Mouse (Mus musculus) lung, embryonic 15.5 days (tissue): ENCODE data around the gene Adamts4. TPM values are rescaled to one million over a fixed set of nuclear protein-coding genes. Genes with fewer than 3 reads are reported as not detected.

ENCODE experiments used
- ATAC-seq: fragments of 200-750 bp; cut with Nextera tagmentation; 2 replicates; pipeline ENCODE4 v1.8.0; 2017; ENCODE audit warnings: moderate number of reproducible peaks, borderline replicate concordance; ENCODE audit not compliant: low FRiP score, low TSS enrichment; ENCODE audit errors: extremely low read depth
- H3K27ac ChIP-seq: fragments of 300-500 bp; sonication (generic); 2 replicates; pipeline ENCODE4 v1.5.1; 2015; ENCODE audit warnings: moderate library complexity, mild to moderate bottlenecking, inconsistent platforms
- H3K27me3 ChIP-seq: fragments of 300-500 bp; sonication (generic); 2 replicates; pipeline ENCODE4 v1.6.1; 2015; ENCODE audit warnings: inconsistent platforms
- H3K36me3 ChIP-seq: fragments of 300-500 bp; sonication (generic); 2 replicates; pipeline ENCODE4 v1.6.1; 2015; ENCODE audit warnings: inconsistent platforms
- H3K4me1 ChIP-seq: fragments of 300-500 bp; sonication (generic); 2 replicates; pipeline ENCODE4 v1.6.1; 2015; ENCODE audit warnings: inconsistent platforms
- H3K4me2 ChIP-seq: fragments of 300-500 bp; sonication (generic); 2 replicates; pipeline ENCODE4 v1.6.1; 2015; ENCODE audit warnings: inconsistent platforms, mild to moderate bottlenecking, moderate library complexity
- H3K4me3 ChIP-seq: fragments of 300-500 bp; sonication (generic); 2 replicates; pipeline ENCODE4 v1.5.1; 2015; ENCODE audit warnings: mild to moderate bottlenecking, inconsistent platforms
- H3K9ac ChIP-seq: fragments of 300-500 bp; sonication (generic); 2 replicates; pipeline ENCODE4 v1.6.1; 2015; ENCODE audit warnings: inconsistent platforms
- H3K9me3 ChIP-seq: fragments of 300-500 bp; sonication (generic); 2 replicates; pipeline ENCODE4 v1.6.1; 2016; ENCODE audit warnings: inconsistent platforms
- WGBS: fragments of 180-500 bp; shearing (Covaris S2); methylation state at CpG from one replicate; pipeline ENCODE4 v1.1.7; 2015; 5-methylcytosine and 5-hydroxymethylcytosine counted together
- polyA plus RNA-seq: library from polyadenylated mRNA; unstranded; fragments of >200 nt; fragmentation: Nextera tagmentation; extraction: Ambion mirVana; gene quantifications from 2 replicates; pipeline ENCODE4 v1.2.1, GENCODE M21; 2015

The Adamts4 gene
- polyA plus RNA-seq, 1 experiment from 2014 or later: 9.6 TPM

GRCm38 (mm10) chr1:171274171-171274570, 23.9 kb downstream of the Adamts4 start:
- no peak for ATAC-seq
- Histone ChIP-seq H3K4me3 (no peak overlapping the region), H3K9me3 (no peaks in the 10 kb centered on the region), H3K27me3 (no peaks in the 10 kb centered on the region), H3K4me1 (peaks cover 21% of the 10 kb centered on the region), H3K4me2 (no peak overlapping the region), H3K27ac (no peak overlapping the region), H3K9ac (no peak overlapping the region), H3K36me3 (peaks cover 62% of the 10 kb centered on the region)
- WGBS: 87% methylated on average over 12 of the region's 12 CpGs

DNA sequence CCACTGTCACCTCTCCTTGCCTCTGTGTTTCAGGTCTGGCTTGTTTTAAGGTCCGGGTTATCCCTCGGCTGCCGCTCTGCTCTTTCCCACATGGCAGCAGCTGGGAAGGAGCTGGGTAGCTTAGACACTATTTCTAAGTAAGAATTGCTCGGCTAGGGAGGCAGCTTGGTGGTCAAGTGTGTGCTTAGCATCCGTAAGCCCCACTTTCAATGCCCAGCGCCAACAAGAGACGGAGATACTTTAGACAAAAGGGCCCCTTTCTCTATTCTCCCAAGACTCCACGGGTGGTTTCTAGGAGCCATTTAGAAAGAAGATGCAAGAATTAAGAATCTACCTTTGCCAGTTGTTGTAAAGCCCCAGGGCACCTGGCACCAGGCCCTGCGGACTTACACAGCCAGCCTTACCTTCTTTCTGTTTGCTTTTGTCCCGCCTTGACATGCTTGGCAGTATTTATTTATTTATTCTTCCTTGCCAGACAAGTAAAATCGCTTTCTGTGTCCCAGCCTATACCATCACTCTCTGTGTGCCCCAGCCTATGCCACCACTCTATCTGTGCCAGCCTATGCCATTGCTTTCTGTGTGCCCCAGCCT, 25.0 kb downstream of the Adamts4 start:
- no peak for ATAC-seq
- no peaks in the 10 kb centered on the region for H3K9me3 ChIP-seq
- peaks cover 62% of the 10 kb centered on the region for H3K36me3 ChIP-seq
- no peak overlapping the region for H3K27ac ChIP-seq
- no peak overlapping the region for H3K4me3 ChIP-seq
- no peaks in the 10 kb centered on the region for H3K27me3 ChIP-seq
- no peak overlapping the region for H3K9ac ChIP-seq
- H3K4me1 ChIP-seq: peaks cover 24% of the 10 kb centered on the region
- 75% methylated on average over 11 of the region's 11 CpGs for WGBS
- no peak overlapping the region for H3K4me2 ChIP-seq

DNA sequence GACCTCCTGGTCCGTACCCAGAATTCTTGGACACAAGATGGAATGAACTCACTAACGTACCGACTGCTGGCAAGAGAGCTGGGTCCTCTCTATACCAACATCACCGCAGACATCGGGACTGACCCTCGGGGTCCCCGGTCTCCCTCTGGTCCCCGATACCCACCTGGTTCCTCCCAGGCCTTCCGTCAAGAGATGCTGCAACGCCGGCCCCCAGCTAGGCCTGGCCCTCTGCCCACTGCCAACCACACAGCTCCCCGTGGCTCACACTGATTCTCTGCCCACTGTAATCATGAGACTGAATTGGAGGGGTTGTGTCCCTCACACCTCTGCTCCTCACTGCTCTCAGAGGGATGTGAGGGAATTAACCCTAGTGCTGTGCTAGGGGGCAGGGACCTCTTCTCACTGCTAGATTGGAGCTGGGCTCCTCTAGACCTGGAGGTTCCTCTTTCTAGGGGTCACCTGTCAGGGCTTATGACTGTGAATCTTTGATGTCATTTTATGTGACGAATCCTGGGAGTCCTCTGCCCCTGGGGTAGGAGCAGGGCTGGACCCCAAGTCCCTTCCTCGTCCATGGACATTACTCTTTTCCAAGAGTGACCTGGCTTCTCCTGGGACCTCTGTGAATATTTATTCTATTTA, 26.0 kb downstream of the Adamts4 start:
- Histone ChIP-seq H3K4me1 (peaks cover 22% of the 10 kb centered on the region), H3K9me3 (no peaks in the 10 kb centered on the region), H3K27ac (no peak overlapping the region), H3K9ac (no peak overlapping the region), H3K27me3 (no peaks in the 10 kb centered on the region), H3K4me2 (no peak overlapping the region), H3K36me3 (peaks cover 62% of the 10 kb centered on the region), H3K4me3 (no peak overlapping the region)
- WGBS: 86% methylated on average over 14 of the region's 14 CpGs
- ATAC-seq: no peak

GRCm38 (mm10) chr1:171277736-171278135, 27.5 kb downstream of the Adamts4 start:
- H3K27me3 ChIP-seq: no peaks in the 10 kb centered on the region
- peaks cover 18% of the 10 kb centered on the region for H3K4me1 ChIP-seq
- H3K9me3 ChIP-seq: no peaks in the 10 kb centered on the region
- no peak overlapping the region for H3K4me3 ChIP-seq
- peaks cover 58% of the 10 kb centered on the region for H3K36me3 ChIP-seq
- no peak overlapping the region for H3K27ac ChIP-seq
- no peak overlapping the region for H3K9ac ChIP-seq
- no peak for ATAC-seq
- H3K4me2 ChIP-seq: no peak overlapping the region
- WGBS: 85% methylated on average over 10 of the region's 10 CpGs

DNA sequence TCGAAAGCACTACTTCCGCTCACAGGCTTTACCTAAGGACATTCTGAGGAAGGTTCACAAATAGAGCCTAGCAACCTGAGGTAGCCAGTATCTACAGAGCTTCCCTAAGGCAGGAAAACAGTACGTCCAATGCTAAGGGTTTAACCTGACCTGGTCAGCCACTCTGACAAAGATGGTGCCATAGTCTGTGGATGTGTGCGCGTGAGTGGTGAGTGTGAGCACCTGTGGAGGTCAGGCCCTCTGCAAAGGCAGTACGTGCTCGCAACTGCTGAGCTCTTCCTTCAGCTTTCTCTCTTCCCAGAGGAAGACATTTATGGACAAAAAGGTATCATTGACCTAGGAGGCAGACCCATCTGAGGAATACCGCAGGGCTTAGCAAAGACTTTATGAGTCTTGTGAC, 28.2 kb downstream of the Adamts4 start:
- ATAC-seq: no peak
- no peaks in the 10 kb centered on the region for H3K27me3 ChIP-seq
- peaks cover 61% of the 10 kb centered on the region for H3K36me3 ChIP-seq
- H3K27ac ChIP-seq: no peak overlapping the region
- no peak overlapping the region for H3K4me2 ChIP-seq
- no peak overlapping the region for H3K9ac ChIP-seq
- H3K9me3 ChIP-seq: no peaks in the 10 kb centered on the region
- no peak overlapping the region for H3K4me3 ChIP-seq
- peaks cover 18% of the 10 kb centered on the region for H3K4me1 ChIP-seq
- WGBS: 88% methylated on average over 8 of the region's 8 CpGs

- Histone ChIP-seq H3K9me3 (no peaks in the 10 kb centered on the region), H3K27ac (no peak overlapping the region), H3K4me2 (peak overlapping the region; percentile 86; the same call in 1 of the 2 replicates), H3K36me3 (peaks cover 58% of the 10 kb centered on the region), H3K27me3 (no peaks in the 10 kb centered on the region), H3K4me1 (peaks cover 18% of the 10 kb centered on the region), H3K4me3 (peak overlapping the region; percentile 80; the same call in 1 of the 2 replicates), H3K9ac (no peak overlapping the region)
- 81% methylated on average over 14 of the region's 14 CpGs for WGBS
- ATAC-seq: no peak
Measured at GRCm38 (mm10) chr1:171279012-171279705, 28.9 kb downstream of the Adamts4 start.

GRCm38 (mm10) chr1:171279721-171280120, 29.5 kb downstream of the Adamts4 start:
- Histone ChIP-seq H3K27ac (no peak overlapping the region), H3K9me3 (no peaks in the 10 kb centered on the region), H3K4me3 (peak overlapping the region; percentile 80), H3K36me3 (peaks cover 57% of the 10 kb centered on the region), H3K9ac (peak overlapping the region; percentile 75), H3K4me1 (peaks cover 18% of the 10 kb centered on the region), H3K4me2 (peak overlapping the region; percentile 86), H3K27me3 (no peaks in the 10 kb centered on the region)
- no peak for ATAC-seq
- 51% methylated on average over 5 of the region's 5 CpGs for WGBS

DNA sequence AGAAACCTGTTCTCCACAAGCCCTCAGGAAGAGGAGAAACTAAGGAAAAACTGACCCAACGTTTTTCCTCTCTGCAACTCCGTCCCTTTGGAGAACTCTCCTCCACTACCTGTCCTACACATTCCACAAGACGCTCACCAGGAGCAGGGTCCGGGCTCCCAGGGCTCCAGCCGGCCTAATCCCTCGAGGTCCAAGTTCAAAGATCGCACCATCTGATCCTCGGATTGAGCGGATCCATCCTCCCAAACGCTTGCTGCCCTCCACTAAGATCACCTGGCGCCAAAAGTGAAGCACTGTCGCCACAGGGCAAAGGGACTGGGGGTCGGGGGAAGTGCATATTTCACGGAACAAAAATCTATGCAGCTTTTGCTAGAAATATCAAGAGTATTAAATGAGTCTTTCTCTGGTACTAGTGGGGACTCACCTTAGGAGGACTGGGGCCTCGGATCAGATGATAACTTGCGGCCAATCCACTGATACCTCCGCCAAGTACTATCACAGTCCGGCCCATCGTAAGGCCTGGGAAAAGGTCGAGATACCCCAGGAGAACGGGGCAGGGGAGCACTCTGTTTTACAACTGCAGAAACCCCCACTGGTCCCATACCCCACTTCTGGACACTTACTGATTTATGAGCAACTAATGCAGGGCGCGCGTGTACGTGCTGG, 30.2 kb downstream of the Adamts4 start:
- peak; percentile 9; the same call in 1 of the 2 replicates for ATAC-seq
- Histone ChIP-seq H3K9ac (peak overlapping the region; percentile 75), H3K27me3 (no peaks in the 10 kb centered on the region), H3K36me3 (peaks cover 58% of the 10 kb centered on the region), H3K4me3 (peak overlapping the region; percentile 80), H3K9me3 (no peaks in the 10 kb centered on the region), H3K27ac (peak overlapping the region; percentile 53), H3K4me1 (peaks cover 18% of the 10 kb centered on the region), H3K4me2 (peak overlapping the region; percentile 86)
- WGBS: under 1% methylated on average over 25 of the region's 25 CpGs

DNA sequence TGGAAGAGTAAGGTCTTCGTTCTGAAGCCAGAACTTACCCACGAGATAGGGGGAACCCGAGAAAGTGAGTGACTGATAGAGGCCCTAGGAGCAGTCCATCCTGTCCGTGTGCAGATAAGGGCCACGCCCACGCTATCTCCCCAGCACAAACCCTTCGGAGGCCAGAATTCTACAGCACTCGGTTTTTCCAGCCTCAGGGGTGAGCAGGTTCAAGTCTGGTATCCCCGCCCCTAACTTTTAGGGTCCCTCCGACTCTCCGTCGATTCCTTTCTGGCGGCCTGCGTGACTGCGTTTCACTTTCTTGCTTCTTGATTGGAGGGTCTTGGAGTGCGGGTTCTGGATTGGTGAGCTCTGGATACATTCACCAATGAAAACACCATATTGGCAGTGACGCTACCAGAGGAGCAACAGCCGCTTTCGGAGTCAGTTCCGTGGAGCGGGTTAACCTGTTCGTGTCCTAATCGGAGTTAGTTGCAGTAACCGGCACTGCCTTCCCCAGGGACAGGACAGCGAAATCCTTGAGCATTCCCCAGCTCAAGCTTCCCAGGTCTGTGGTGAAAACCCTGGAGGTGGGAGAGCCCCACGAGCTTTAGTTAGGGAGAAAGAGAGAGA, 30.8 kb downstream of the Adamts4 start, which contains the start of gene Ppox:
TSS of gene Ppox (minus strand) at position 271 of the 612 bp plus-strand sequence.
- Histone ChIP-seq H3K4me2 (peak within 1 kb of the TSS; percentile 86), H3K27me3 (no peaks in the 10 kb centered on the region), H3K9me3 (no peaks in the 10 kb centered on the region), H3K4me1 (peaks cover 18% of the 10 kb centered on the region), H3K36me3 (peaks cover 58% of the 10 kb centered on the region), H3K9ac (peak within 1 kb of the TSS; percentile 75), H3K27ac (peak within 1 kb of the TSS; percentile 88), H3K4me3 (peak within 1 kb of the TSS; percentile 80)
- WGBS: under 1% methylated on average over 26 of the region's 26 CpGs
- ATAC-seq: peak; percentile 97

- H3K36me3 ChIP-seq: peaks cover 58% of the 10 kb centered on the region
- WGBS: 0% methylated on average over 10 of the region's 10 CpGs
- peak; percentile 55 for ATAC-seq
- no peaks in the 10 kb centered on the region for H3K9me3 ChIP-seq
- peak overlapping the region; percentile 59 for H3K9ac ChIP-seq
- peaks cover 22% of the 10 kb centered on the region for H3K4me1 ChIP-seq
- peak overlapping the region; percentile 88 for H3K27ac ChIP-seq
- H3K4me2 ChIP-seq: peak overlapping the region; percentile 86
- H3K27me3 ChIP-seq: no peaks in the 10 kb centered on the region
- peak overlapping the region; percentile 80 for H3K4me3 ChIP-seq
Measured at GRCm38 (mm10) chr1:171281528-171281923, 31.3 kb downstream of the Adamts4 start.

GRCm38 (mm10) chr1:171282086-171282805, 32.0 kb downstream of the Adamts4 start:
- Histone ChIP-seq H3K4me3 (peak overlapping the region; percentile 80; the same call in 1 of the 2 replicates), H3K27ac (peak overlapping the region; percentile 88; the same call in 1 of the 2 replicates), H3K4me2 (peak overlapping the region; percentile 86), H3K9ac (no peak overlapping the region; the same call in 1 of the 2 replicates), H3K27me3 (no peaks in the 10 kb centered on the region), H3K36me3 (peaks cover 52% of the 10 kb centered on the region), H3K9me3 (no peaks in the 10 kb centered on the region), H3K4me1 (peaks cover 29% of the 10 kb centered on the region)
- ATAC-seq: no peak
- 73% methylated on average over 18 of the region's 18 CpGs for WGBS
